Mouse (Mus musculus): Measurements from ENCODE around the gene Snrpa. TPM values are rescaled to one million over a fixed set of nuclear protein-coding genes. Genes with fewer than 3 reads are reported as not detected.
"Not testable (repeated sequence)": the region's sequence is repeated elsewhere in the genome, so short reads cannot be mapped to it uniquely, and the experiment has no call there.

Snrpa gene
- 227 and 232 TPM in 2 replicates for polyA plus RNA-seq (2015; fragmentation: Nextera tagmentation; extraction: Ambion mirVana)

GRCm38 (mm10) chr7:27195681-27196611 is at the start of gene Snrpa, which contains the start of gene BC024978:
Gene Snrpa, minus strand, starts transcription at chr7:27196271.
Gene BC024978, plus strand, starts transcription at chr7:27195781.
- ATAC-seq, result peak; percentile 98
- peak within 1 kb of the TSS; percentile 96 for H3K27ac ChIP-seq (ENCODE audit: low read length)
- peak within 1 kb of the TSS; percentile 71 for H3K4me2 ChIP-seq (ENCODE audit: low read length)
- WGBS, result under 1% methylated on average over 64 of the region's 64 CpGs
- H3K9ac ChIP-seq (replicated peaks; ENCODE audit: low read depth, low read length), result peak within 1 kb of the TSS; percentile 77
- H3K27me3 ChIP-seq (replicated peaks; ENCODE audit: control insufficient read depth, insufficient read depth, low read length), result no peaks in the 10 kb centered on the region
- no peaks in the 10 kb centered on the region for H3K9me3 ChIP-seq (ENCODE audit: control insufficient read depth, low read length)
- H3K36me3 ChIP-seq (ENCODE audit: control insufficient read depth, insufficient read depth), result peaks cover 22% of the 10 kb centered on the region
- H3K4me3 ChIP-seq (replicated peaks; ENCODE audit: low read length), result peak within 1 kb of the TSS; percentile 72
- peaks cover 22% of the 10 kb centered on the region for H3K4me1 ChIP-seq (replicated peaks; ENCODE audit: control insufficient read depth, insufficient read depth, low read length)

GRCm38 (mm10) chr7:27244088-27244487 is 48.0 kb upstream of the Snrpa start:
- H3K4me3 ChIP-seq (replicated peaks; ENCODE audit: low read length); H3K4me1 ChIP-seq (replicated peaks; ENCODE audit: control insufficient read depth, insufficient read depth, low read length); H3K27me3 ChIP-seq (replicated peaks; ENCODE audit: control insufficient read depth, insufficient read depth, low read length); H3K9ac ChIP-seq (replicated peaks; ENCODE audit: low read depth, low read length); H3K4me2 ChIP-seq (ENCODE audit: low read length); H3K27ac ChIP-seq (ENCODE audit: low read length); H3K9me3 ChIP-seq (ENCODE audit: control insufficient read depth, low read length); ATAC-seq: not testable (repeated sequence)
- 77% methylated on average over 2 of the region's 2 CpGs for WGBS
- H3K36me3 ChIP-seq (ENCODE audit: control insufficient read depth, insufficient read depth), result peaks cover 19% of the 10 kb centered on the region

- WGBS, result 82% methylated on average over 8 of the region's 8 CpGs
- peaks cover 19% of the 10 kb centered on the region for H3K36me3 ChIP-seq (ENCODE audit: control insufficient read depth, insufficient read depth)
- no peaks in the 10 kb centered on the region for H3K9me3 ChIP-seq (ENCODE audit: control insufficient read depth, low read length)
- H3K27ac ChIP-seq (ENCODE audit: low read length), result no peak overlapping the region
- no peak overlapping the region for H3K4me2 ChIP-seq (ENCODE audit: low read length)
- H3K27me3 ChIP-seq (replicated peaks; ENCODE audit: control insufficient read depth, insufficient read depth, low read length), result no peaks in the 10 kb centered on the region
- H3K9ac ChIP-seq (replicated peaks; ENCODE audit: low read depth, low read length), result no peak overlapping the region
- ATAC-seq, result no peak
- no peak overlapping the region for H3K4me3 ChIP-seq (replicated peaks; ENCODE audit: low read length)
- no peaks in the 10 kb centered on the region for H3K4me1 ChIP-seq (replicated peaks; ENCODE audit: control insufficient read depth, insufficient read depth, low read length)
Observed at GRCm38 (mm10) chr7:27243211-27243610, 47.1 kb upstream of the Snrpa start.

- ATAC-seq, result no peak
- H3K27ac ChIP-seq (ENCODE audit: low read length), result no peak overlapping the region
- H3K4me1 ChIP-seq (replicated peaks; ENCODE audit: control insufficient read depth, insufficient read depth, low read length), result peaks cover 8% of the 10 kb centered on the region
- H3K9ac ChIP-seq (replicated peaks; ENCODE audit: low read depth, low read length), result no peak overlapping the region
- no peak overlapping the region for H3K4me2 ChIP-seq (ENCODE audit: low read length)
- H3K36me3 ChIP-seq (ENCODE audit: control insufficient read depth, insufficient read depth), result peaks cover 8% of the 10 kb centered on the region; the same call in 1 of the 2 replicates
- no peaks in the 10 kb centered on the region for H3K9me3 ChIP-seq (ENCODE audit: control insufficient read depth, low read length)
- no peak overlapping the region for H3K4me3 ChIP-seq (replicated peaks; ENCODE audit: low read length)
- no peaks in the 10 kb centered on the region for H3K27me3 ChIP-seq (replicated peaks; ENCODE audit: control insufficient read depth, insufficient read depth, low read length)
- 93% methylated on average over 5 of the region's 5 CpGs for WGBS
Observed at GRCm38 (mm10) chr7:27238568-27238967, 42.5 kb upstream of the Snrpa start.

GRCm38 (mm10) chr7:27237527-27237926 is 41.5 kb upstream of the Snrpa start:
- Histone ChIP-seq H3K4me1 (replicated peaks; ENCODE audit: control insufficient read depth, insufficient read depth, low read length) (peaks cover 12% of the 10 kb centered on the region), H3K4me2 (ENCODE audit: low read length) (no peak overlapping the region), H3K9me3 (ENCODE audit: control insufficient read depth, low read length) (no peaks in the 10 kb centered on the region), H3K36me3 (ENCODE audit: control insufficient read depth, insufficient read depth) (peaks cover 4% of the 10 kb centered on the region; the same call in 1 of the 2 replicates), H3K27me3 (replicated peaks; ENCODE audit: control insufficient read depth, insufficient read depth, low read length) (no peaks in the 10 kb centered on the region), H3K4me3 (replicated peaks; ENCODE audit: low read length) (no peak overlapping the region), H3K27ac (ENCODE audit: low read length) (no peak overlapping the region), H3K9ac (replicated peaks; ENCODE audit: low read depth, low read length) (no peak overlapping the region)
- 84% methylated on average over 2 of the region's 2 CpGs for WGBS
- ATAC-seq, result no peak

- no peaks in the 10 kb centered on the region for H3K27me3 ChIP-seq (replicated peaks; ENCODE audit: control insufficient read depth, insufficient read depth, low read length)
- no peak overlapping the region for H3K4me2 ChIP-seq (ENCODE audit: low read length)
- H3K4me3 ChIP-seq (replicated peaks; ENCODE audit: low read length), result no peak overlapping the region
- WGBS, result 86% methylated on average over 2 of the region's 2 CpGs
- no peak overlapping the region for H3K27ac ChIP-seq (ENCODE audit: low read length)
- no peaks in the 10 kb centered on the region for H3K9me3 ChIP-seq (ENCODE audit: control insufficient read depth, low read length)
- H3K4me1 ChIP-seq (replicated peaks; ENCODE audit: control insufficient read depth, insufficient read depth, low read length), result peaks cover 12% of the 10 kb centered on the region
- no peak for ATAC-seq
- no peak overlapping the region for H3K9ac ChIP-seq (replicated peaks; ENCODE audit: low read depth, low read length)
- peaks cover 4% of the 10 kb centered on the region; the same call in 1 of the 2 replicates for H3K36me3 ChIP-seq (ENCODE audit: control insufficient read depth, insufficient read depth)
Observed at GRCm38 (mm10) chr7:27235726-27236125, 39.7 kb upstream of the Snrpa start.

- peak overlapping the region; percentile 38; the same call in 1 of the 2 replicates for H3K27ac ChIP-seq (ENCODE audit: low read length)
- peak overlapping the region; percentile 69 for H3K9ac ChIP-seq (replicated peaks; ENCODE audit: low read depth, low read length)
- peak; percentile 10 for ATAC-seq
- 0% methylated on average over 6 of the region's 6 CpGs for WGBS
- H3K4me1 ChIP-seq (replicated peaks; ENCODE audit: control insufficient read depth, insufficient read depth, low read length), result peaks cover 17% of the 10 kb centered on the region
- H3K36me3 ChIP-seq (ENCODE audit: control insufficient read depth, insufficient read depth), result peaks cover 3% of the 10 kb centered on the region; the same call in 1 of the 2 replicates
- peak overlapping the region; percentile 65 for H3K4me2 ChIP-seq (ENCODE audit: low read length)
- H3K27me3 ChIP-seq (replicated peaks; ENCODE audit: control insufficient read depth, insufficient read depth, low read length), result no peaks in the 10 kb centered on the region
- no peaks in the 10 kb centered on the region for H3K9me3 ChIP-seq (ENCODE audit: control insufficient read depth, low read length)
- peak overlapping the region; percentile 75 for H3K4me3 ChIP-seq (replicated peaks; ENCODE audit: low read length)
Observed at GRCm38 (mm10) chr7:27233300-27233699, 37.2 kb upstream of the Snrpa start.

GRCm38 (mm10) chr7:27232781-27233281 is 36.8 kb upstream of the Snrpa start, which contains the start of gene Coq8b:
Gene Coq8b, plus strand, starts transcription at chr7:27233023.
- peak; percentile 94 for ATAC-seq
- no peaks in the 10 kb centered on the region for H3K27me3 ChIP-seq (replicated peaks; ENCODE audit: control insufficient read depth, insufficient read depth, low read length)
- H3K4me3 ChIP-seq (replicated peaks; ENCODE audit: low read length), result peak within 1 kb of the TSS; percentile 75
- H3K36me3 ChIP-seq (ENCODE audit: control insufficient read depth, insufficient read depth), result peaks cover 3% of the 10 kb centered on the region; the same call in 1 of the 2 replicates
- H3K4me2 ChIP-seq (ENCODE audit: low read length), result peak within 1 kb of the TSS; percentile 65
- H3K9ac ChIP-seq (replicated peaks; ENCODE audit: low read depth, low read length), result peak within 1 kb of the TSS; percentile 69
- peak within 1 kb of the TSS; percentile 78 for H3K27ac ChIP-seq (ENCODE audit: low read length)
- no peaks in the 10 kb centered on the region for H3K9me3 ChIP-seq (ENCODE audit: control insufficient read depth, low read length)
- H3K4me1 ChIP-seq (replicated peaks; ENCODE audit: control insufficient read depth, insufficient read depth, low read length), result peaks cover 17% of the 10 kb centered on the region
- WGBS, result under 1% methylated on average over 25 of the region's 25 CpGs

GRCm38 (mm10) chr7:27231693-27232331 is 35.7 kb upstream of the Snrpa start:
- Histone ChIP-seq H3K27me3 (replicated peaks; ENCODE audit: control insufficient read depth, insufficient read depth, low read length) (no peaks in the 10 kb centered on the region), H3K27ac (ENCODE audit: low read length) (no peak overlapping the region), H3K9me3 (ENCODE audit: control insufficient read depth, low read length) (no peaks in the 10 kb centered on the region), H3K4me3 (replicated peaks; ENCODE audit: low read length) (no peak overlapping the region), H3K4me2 (ENCODE audit: low read length) (no peak overlapping the region), H3K4me1 (replicated peaks; ENCODE audit: control insufficient read depth, insufficient read depth, low read length) (peaks cover 27% of the 10 kb centered on the region), H3K36me3 (ENCODE audit: control insufficient read depth, insufficient read depth) (no peaks in the 10 kb centered on the region), H3K9ac (replicated peaks; ENCODE audit: low read depth, low read length) (no peak overlapping the region)
- no peak for ATAC-seq
- whole genome bisulfite sequencing, result 82% methylated on average over 7 of the region's 7 CpGs
